Comparison of ENCODE assay signal across 8 mouse cellular contexts in genomic region chr5:20950516-20950854, GRCm38 (mm10). TPM values are rescaled to one million over a fixed set of nuclear protein-coding genes. Genes with fewer than 3 reads are reported as not detected.
DNase-seq lines count a peak whose midpoint lies in the region; ATAC-seq and TF ChIP-seq lines count a peak whose summit lies in the region.

No protein-coding gene starts in this region.

- H3K4me3 ChIP-seq in heart, adult 2 months: peak overlapping the region; percentile 87
- peak overlapping the region; percentile 85 to 98 (median 95) for H3K4me3 ChIP-seq in CH12.LX (replicated peaks in 1 of 3; ENCODE audit: low read depth in 2 of 3, low read length in 2 of 3, poor library complexity in 1 of 3)
- H3K4me3 ChIP-seq in liver, postnatal 0 days (ENCODE audit: low read depth, low read length): peak overlapping the region; percentile 84

- no peak overlapping the region; the same call in 1 of the 2 replicates for H3K4me2 ChIP-seq in CH12.LX (ENCODE audit: insufficient read depth, low read depth, poor library complexity, severe bottlenecking)
- H3K4me2 ChIP-seq in liver, postnatal 0 days (ENCODE audit: low read depth, low read length): peak overlapping the region; percentile 87

- no peak for TF ChIP-seq RAD21 in CH12.LX (IDR thresholded peaks at IDR 0.05; ENCODE audit: low read depth, low read length)

- no peaks in the 10 kb centered on the region for H3K9me3 ChIP-seq in CH12.LX (replicated peaks; ENCODE audit: low read length)
- H3K9me3 ChIP-seq in liver, postnatal 0 days (ENCODE audit: low read length): no peaks in the 10 kb centered on the region

- WGBS in heart, adult 2 months: 0% methylated on average over 9 of the region's 9 CpGs
- under 1% methylated on average over 9 of the region's 9 CpGs for WGBS in liver, postnatal 0 days (ENCODE audit: insufficient replicate concordance)

- dilution Hi-C loops in CH12.LX (cut with MboI; ENCODE audit: extremely low pct_ligation_motif_present, extremely low pct_unique_long_range_greater_than_20kb, low sequenced_read_pairs): no loop called here

- peak overlapping the region; percentile 97 for H3K27ac ChIP-seq in heart, adult 2 months
- peak overlapping the region; percentile 91; the same call in 1 of the 2 replicates for H3K27ac ChIP-seq in CH12.LX (ENCODE audit: insufficient read depth, low read depth)
- peak overlapping the region; percentile 98 for H3K27ac ChIP-seq in liver, postnatal 0 days (ENCODE audit: low read depth)

- TF ChIP-seq CTCF in heart, adult 2 months (IDR thresholded peaks at IDR 0.05): no peak
- no peak for TF ChIP-seq CTCF in CH12.LX (conservative IDR thresholded peaks at IDR 0.05 in 1 of 2, IDR thresholded peaks at IDR 0.05 in 1 of 2; ENCODE audit: low read depth in 2 of 2, low read length in 2 of 2)
- TF ChIP-seq CTCF in liver, postnatal 0 days (IDR thresholded peaks at IDR 0.05; ENCODE audit: low read depth): no peak

- no peak for TF ChIP-seq EP300 in heart, adult 2 months (IDR thresholded peaks at IDR 0.05; ENCODE audit: insufficient read depth, low read depth, low read length)
- TF ChIP-seq EP300 in CH12.LX (IDR thresholded peaks at IDR 0.05; ENCODE audit: low read length): no peak
- TF ChIP-seq EP300 in liver, postnatal 0 days (IDR thresholded peaks at IDR 0.05; ENCODE audit: low read depth): 0 out of 2 replicates have a peak, but pooled peaks have one; percentile 15

- no peaks in the 10 kb centered on the region for H3K27me3 ChIP-seq in heart, adult 2 months (ENCODE audit: control insufficient read depth, insufficient read depth, low read length)
- no peaks in the 10 kb centered on the region for H3K27me3 ChIP-seq in CH12.LX (replicated peaks)
- H3K27me3 ChIP-seq in liver, postnatal 0 days (ENCODE audit: insufficient read depth, low read length): no peaks in the 10 kb centered on the region

- peak; percentile 2 for ATAC-seq in granulocyte monocyte progenitor cell, adult 5-6 weeks (replicated peaks; ENCODE audit: poor library complexity, severe bottlenecking)
- no peak for ATAC-seq in liver, postnatal 0 days

- peak overlapping the region; percentile 88 for H3K9ac ChIP-seq in heart, adult 2 months (ENCODE audit: low read depth, low read length)
- H3K9ac ChIP-seq in CH12.LX (ENCODE audit: insufficient read depth, low read depth): peak overlapping the region; percentile 88
- peak overlapping the region; percentile 94 for H3K9ac ChIP-seq in liver, postnatal 0 days (replicated peaks)

- intact Hi-C loops in heart, adult 2 months (cut with DNase I): loop anchor here (2.0 to 5.0 kb wide), 2 partner anchors 38 to 104 kb away; partner anchors contain the start of gene Ptpn12

- H3K4me1 ChIP-seq in heart, adult 2 months (ENCODE audit: control insufficient read depth, insufficient read depth, low read length): peaks cover 8% of the 10 kb centered on the region
- peaks cover 14 to 51% of the 10 kb centered on the region in 2 experiments for H3K4me1 ChIP-seq in CH12.LX (ENCODE audit: control insufficient read depth in 1 of 2, insufficient read depth in 2 of 2)
- peaks cover 35% of the 10 kb centered on the region for H3K4me1 ChIP-seq in liver, postnatal 0 days (ENCODE audit: insufficient read depth)

- in situ Hi-C loops in CH12.LX (cut with MboI; ENCODE audit: low pct_ligation_motif_present, low pct_unique_long_range_greater_than_20kb, low sequenced_read_pairs): loop anchor here (25.0 kb wide), 1 partner anchor 163 kb away; no protein-coding TSS in a partner anchor

- DNase-seq in heart, adult 2 months: no peak
- no peak for DNase-seq in heart, adult 8-10 months (ENCODE audit: low spot score)
- DNase-seq in CH12.LX (ENCODE audit: extremely low read depth): no peak
- DNase-seq in liver, postnatal 0 days: no peak
- no peak for DNase-seq in urinary bladder, postnatal 14 days (ENCODE audit: low spot score)
- no peak for DNase-seq in right cerebral cortex, adult 2 months (ENCODE audit: low spot score in 2 of 2)
- DNase-seq in right cerebral cortex, postnatal 14 days: no peak

- H3K36me3 ChIP-seq in heart, adult 2 months (ENCODE audit: control insufficient read depth, insufficient read depth, low read length): peaks cover 10% of the 10 kb centered on the region
- H3K36me3 ChIP-seq in CH12.LX (replicated peaks in 1 of 2; ENCODE audit: control insufficient read depth in 1 of 2, insufficient read depth in 1 of 2, low read length in 1 of 2): peaks cover 0 to 4% of the 10 kb centered on the region in 2 experiments
- H3K36me3 ChIP-seq in liver, postnatal 0 days (replicated peaks; ENCODE audit: insufficient read depth, low read length): no peaks in the 10 kb centered on the region

- TF ChIP-seq POLR2A in heart, adult 2 months (IDR thresholded peaks at IDR 0.05; ENCODE audit: insufficient read depth, low read depth, low read length): no peak
- no peak for TF ChIP-seq POLR2A in CH12.LX (IDR thresholded peaks at IDR 0.05; ENCODE audit: low read depth, low read length)

- peaks cover 2% of the 10 kb centered on the region for H3K79me2 ChIP-seq in heart, adult 2 months (replicated peaks; ENCODE audit: control insufficient read depth, insufficient read depth, low read length)
- H3K79me2 ChIP-seq in CH12.LX (replicated peaks; ENCODE audit: control insufficient read depth, extremely low read depth, insufficient read depth, poor library complexity, severe bottlenecking): peaks cover 80% of the 10 kb centered on the region

TF ChIP-seq in CH12.LX, 34 proteins besides CTCF, POLR2A, EP300 and RAD21:
- TF ChIP-seq KAT2A (IDR thresholded peaks at IDR 0.05; ENCODE audit: insufficient replicate concordance, low read length): 0 out of 2 replicates have a peak, but pooled peaks have one; percentile 20
- 0 out of 2 replicates have a peak, but pooled peaks have one; percentile 19 for TF ChIP-seq JUND (conservative IDR thresholded peaks at IDR 0.05; ENCODE audit: low read depth, low read length)
- TF ChIP-seq TBP (conservative IDR thresholded peaks at IDR 0.05; ENCODE audit: low read depth, low read length): no peak
- no peak for TF ChIP-seq MEF2A (IDR thresholded peaks at IDR 0.05; ENCODE audit: borderline replicate concordance, low read depth, low read length)
- peak; percentile 30; the same call in 1 of the 2 replicates for TF ChIP-seq IRF4 (IDR thresholded peaks at IDR 0.05; ENCODE audit: low read depth, low read length)
- no peak for TF ChIP-seq CHD1 (IDR thresholded peaks at IDR 0.05; ENCODE audit: low read depth, low read length)
- TF ChIP-seq ZNF384 (IDR thresholded peaks at IDR 0.05; ENCODE audit: low read depth, low read length): peak; percentile 80
TF ChIP-seq in CH12.LX: peak in this region for 4.

RNA-seq across cellular contexts. Expression of gene Rsbn1l, which starts 5.7 kb away (rescaled TPM):
- total RNA-seq in heart, adult 2 months (2021): 10 to 100 TPM; 11.5 to 15.1 TPM
- 3.7 and 8.4 TPM in 2 replicates for polyA plus RNA-seq in heart, adult 2 months (2012; rRNA removed)
- 10 to 100 TPM; 13.3 to 14.5 (median 14.2) TPM for total RNA-seq in heart, adult 8-10 months (2022)
- total RNA-seq in CH12.LX (2012; rRNA removed): 8.1 and 8.3 TPM in 2 replicates
- 17.0 TPM in 2 replicates for total RNA-seq in CH12.LX (2014; rRNA removed)
- 20.2 and 22.3 TPM in 2 replicates for polyA plus RNA-seq in CH12.LX (2012; ENCODE audit: insufficient read length, low read depth)
- 24.6 and 34.4 TPM in 2 replicates for total RNA-seq in granulocyte monocyte progenitor cell, adult 5-6 weeks (2014; fragmentation: Nextera tagmentation)
- 26.0 and 34.8 TPM in 2 replicates for total RNA-seq in granulocyte monocyte progenitor cell, adult 5-6 weeks (2017)
- 3.7 and 5.5 TPM in 2 replicates for polyA plus RNA-seq in liver, postnatal 0 days (2015; fragmentation: Nextera tagmentation; extraction: Ambion mirVana)
